Mouse (Mus musculus) midbrain, embryonic 12.5 days (tissue): Measurements from ENCODE around the gene Adam23. TPM values are rescaled to one million over a fixed set of nuclear protein-coding genes. Genes with fewer than 3 reads are reported as not detected.

ENCODE experiments used
- ATAC-seq: fragments of 200-750 bp; cut with Nextera tagmentation; 2 replicates; pipeline ENCODE4 v1.8.0; 2017; ENCODE audit warnings: low read depth, moderate TSS enrichment, moderate library complexity; ENCODE audit not compliant: low FRiP score
- H3K27ac ChIP-seq: fragments of 300-500 bp; sonication (generic); replicated peaks from 2 replicates; pipeline ENCODE4 v1.5.1; 2016; ENCODE audit warnings: mild to moderate bottlenecking
- H3K27me3 ChIP-seq: fragments of 300-500 bp; sonication (generic); 2 replicates; pipeline ENCODE4 v1.6.1; 2016; ENCODE audit warnings: mild to moderate bottlenecking
- H3K36me3 ChIP-seq: fragments of 300-500 bp; sonication (generic); 2 replicates; pipeline ENCODE4 v1.6.1; 2016
- H3K4me1 ChIP-seq: fragments of 300-500 bp; sonication (generic); 2 replicates; pipeline ENCODE4 v1.6.1; 2016
- H3K4me2 ChIP-seq: fragments of 300-500 bp; sonication (generic); replicated peaks from 2 replicates; pipeline ENCODE4 v1.6.1; 2016; ENCODE audit warnings: mild to moderate bottlenecking, moderate library complexity
- H3K4me3 ChIP-seq: fragments of 300-500 bp; sonication (generic); 2 replicates; pipeline ENCODE4 v1.5.1; 2016; ENCODE audit warnings: mild to moderate bottlenecking
- H3K9ac ChIP-seq: fragments of 300-500 bp; sonication (generic); replicated peaks from 2 replicates; pipeline ENCODE4 v1.6.1; 2016; ENCODE audit warnings: mild to moderate bottlenecking, moderate library complexity
- H3K9me3 ChIP-seq: fragments of 300-500 bp; sonication (generic); 2 replicates; pipeline ENCODE4 v1.6.1; 2016; ENCODE audit warnings: mild to moderate bottlenecking
- WGBS: fragments of 180-500 bp; shearing (Covaris S2); methylation state at CpG from one replicate; pipeline ENCODE4 v1.1.7; 2016; 5-methylcytosine and 5-hydroxymethylcytosine counted together
- polyA plus RNA-seq: library from polyadenylated mRNA; unstranded; fragments of >200 nt; fragmentation: Nextera tagmentation; extraction: Ambion mirVana; gene quantifications from 2 replicates; pipeline ENCODE4 v1.2.1, GENCODE M21; 2016

Gene Adam23
- polyA plus RNA-seq, 1 experiment from 2014 or later, result 10.2 TPM

GRCm38 (mm10) chr1:63484646-63485045, 39.0 kb downstream of the Adam23 start:
- H3K36me3 ChIP-seq, result no peaks in the 10 kb centered on the region
- 92% methylated on average over 6 of the region's 6 CpGs for WGBS
- no peak for ATAC-seq
- no peaks in the 10 kb centered on the region for H3K27me3 ChIP-seq
- no peak overlapping the region for H3K27ac ChIP-seq
- H3K4me1 ChIP-seq, result no peaks in the 10 kb centered on the region
- H3K4me2 ChIP-seq, result no peak overlapping the region
- no peak overlapping the region for H3K9ac ChIP-seq
- H3K4me3 ChIP-seq, result no peak overlapping the region
- H3K9me3 ChIP-seq, result no peaks in the 10 kb centered on the region

DNA sequence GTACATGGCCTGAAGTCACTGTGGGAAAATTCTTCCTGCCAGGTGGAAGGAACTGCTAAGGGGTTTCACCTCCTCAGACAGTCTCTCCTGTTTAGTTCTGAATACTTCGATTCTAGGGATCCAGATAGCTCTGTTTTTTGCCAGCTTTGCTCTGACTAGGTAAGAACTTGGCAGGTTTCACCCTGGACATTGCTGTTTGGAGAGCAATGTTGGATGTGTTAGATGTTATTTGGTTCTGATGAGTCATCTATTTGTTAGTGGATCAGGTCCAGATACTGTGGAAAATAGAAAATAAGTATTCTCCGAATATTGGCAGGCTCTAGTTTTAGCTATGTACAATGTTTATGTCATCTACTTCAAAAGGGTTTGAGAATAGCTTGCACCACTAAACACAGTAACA, 41.0 kb downstream of the Adam23 start:
- no peak overlapping the region for H3K9ac ChIP-seq
- H3K27me3 ChIP-seq, result no peaks in the 10 kb centered on the region
- no peak overlapping the region for H3K4me2 ChIP-seq
- H3K9me3 ChIP-seq, result no peaks in the 10 kb centered on the region
- ATAC-seq, result no peak
- WGBS, result 84% methylated on average over 2 of the region's 2 CpGs
- no peaks in the 10 kb centered on the region for H3K4me1 ChIP-seq
- no peak overlapping the region for H3K4me3 ChIP-seq
- H3K36me3 ChIP-seq, result no peaks in the 10 kb centered on the region
- no peak overlapping the region for H3K27ac ChIP-seq

DNA sequence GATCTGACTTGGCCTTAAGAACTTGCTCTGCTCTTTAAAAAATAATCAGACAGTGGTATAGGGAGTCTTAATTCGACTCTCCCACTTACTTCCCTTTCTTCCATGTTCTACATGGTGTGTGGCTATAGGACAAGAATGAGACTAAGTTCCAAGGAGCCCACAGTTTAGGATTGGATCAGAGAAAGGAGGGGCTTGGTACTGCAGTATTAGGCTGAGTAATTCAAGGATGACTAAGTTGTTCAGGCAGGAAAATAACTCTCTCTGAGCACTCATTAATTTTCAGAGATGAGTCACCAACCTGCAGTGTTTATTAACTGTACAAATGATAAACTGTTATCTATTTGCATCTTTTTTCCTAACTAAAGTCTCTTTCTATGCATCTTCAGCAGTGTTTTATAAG, 45.3 kb downstream of the Adam23 start:
- ATAC-seq, result no peak
- H3K4me1 ChIP-seq, result 0 out of 2 replicates have a peak, but pooled peaks cover 3% of the 10 kb centered on the region
- no peak overlapping the region for H3K9ac ChIP-seq
- no peaks in the 10 kb centered on the region for H3K36me3 ChIP-seq
- no peak overlapping the region for H3K27ac ChIP-seq
- no peak overlapping the region for H3K4me3 ChIP-seq
- no peaks in the 10 kb centered on the region for H3K9me3 ChIP-seq
- H3K4me2 ChIP-seq, result no peak overlapping the region
- H3K27me3 ChIP-seq, result no peaks in the 10 kb centered on the region
- 76% methylated on average over 1 of the region's 1 CpGs for WGBS

DNA sequence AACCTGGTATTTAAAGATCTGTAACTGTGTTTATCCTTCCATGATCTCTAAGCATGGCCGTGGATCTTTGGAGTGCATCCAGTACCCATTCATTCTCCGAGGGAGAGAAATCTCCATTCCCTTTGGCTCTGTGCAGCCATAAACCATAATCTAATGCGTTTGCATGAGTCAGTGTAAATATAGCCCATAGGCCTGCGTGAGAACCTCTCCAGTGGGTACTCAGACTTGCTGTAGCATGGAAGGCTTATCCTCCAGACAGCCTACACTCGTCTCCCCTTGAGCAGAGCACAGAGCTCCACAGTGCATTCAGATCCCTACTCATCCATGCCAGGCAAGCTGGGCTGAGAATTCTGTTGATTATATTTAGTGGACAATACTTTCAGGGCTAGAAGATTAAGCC, 47.6 kb downstream of the Adam23 start:
- Histone ChIP-seq H3K4me2 (no peak overlapping the region), H3K27me3 (no peaks in the 10 kb centered on the region), H3K36me3 (no peaks in the 10 kb centered on the region), H3K4me1 (0 out of 2 replicates have a peak, but pooled peaks cover 3% of the 10 kb centered on the region), H3K4me3 (no peak overlapping the region), H3K9me3 (no peaks in the 10 kb centered on the region), H3K27ac (no peak overlapping the region), H3K9ac (no peak overlapping the region)
- WGBS, result 85% methylated on average over 5 of the region's 5 CpGs
- no peak for ATAC-seq

DNA sequence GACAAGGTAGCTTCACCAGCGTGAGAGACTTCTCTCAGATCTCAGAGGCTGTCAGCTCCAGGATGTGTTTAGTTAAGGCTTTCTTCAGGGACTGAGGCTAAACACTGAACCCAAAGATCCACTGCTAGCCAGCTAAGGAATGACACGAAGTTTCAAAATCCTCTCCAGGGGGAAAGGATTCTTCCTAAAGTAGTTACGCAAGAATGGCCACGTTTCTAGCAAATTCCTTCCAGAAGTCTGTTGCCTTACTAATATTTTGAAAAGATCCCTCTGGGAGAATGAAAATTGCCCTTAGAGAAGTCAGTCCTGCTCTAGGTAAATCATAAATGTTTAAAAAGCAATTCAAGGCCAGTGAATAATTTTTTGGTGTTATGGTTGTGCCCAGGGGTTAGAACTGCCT, 61.7 kb downstream of the Adam23 start:
- Histone ChIP-seq H3K9me3 (no peaks in the 10 kb centered on the region), H3K27me3 (no peaks in the 10 kb centered on the region), H3K4me1 (no peaks in the 10 kb centered on the region), H3K9ac (no peak overlapping the region), H3K36me3 (no peaks in the 10 kb centered on the region), H3K4me2 (no peak overlapping the region), H3K27ac (no peak overlapping the region), H3K4me3 (no peak overlapping the region)
- no peak for ATAC-seq
- 74% methylated on average over 4 of the region's 4 CpGs for WGBS

GRCm38 (mm10) chr1:63508801-63509200, 63.1 kb downstream of the Adam23 start:
- Histone ChIP-seq H3K9ac (no peak overlapping the region), H3K9me3 (no peaks in the 10 kb centered on the region), H3K36me3 (no peaks in the 10 kb centered on the region), H3K4me3 (no peak overlapping the region), H3K27me3 (no peaks in the 10 kb centered on the region), H3K4me2 (no peak overlapping the region), H3K4me1 (no peaks in the 10 kb centered on the region), H3K27ac (no peak overlapping the region)
- no peak for ATAC-seq
- WGBS, result 76% methylated on average over 4 of the region's 4 CpGs

DNA sequence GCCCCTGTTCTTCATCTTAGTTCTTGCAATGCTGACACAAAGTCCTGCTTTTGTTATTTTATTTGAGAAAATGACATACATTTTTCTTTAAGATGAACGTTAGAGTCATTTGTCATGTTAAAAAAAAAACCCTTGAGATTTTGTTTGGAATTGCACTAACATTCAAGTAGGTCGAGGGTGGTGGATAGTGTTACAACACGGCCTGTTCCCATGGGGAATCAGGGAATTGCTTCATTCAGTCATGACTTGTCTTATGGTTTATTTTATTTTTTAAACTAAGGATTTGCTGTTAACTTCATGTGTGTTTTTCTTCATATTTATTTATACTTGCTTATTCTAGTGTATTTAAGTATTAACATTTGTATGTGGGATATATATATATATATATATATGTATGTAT, 65.7 kb downstream of the Adam23 start:
- Histone ChIP-seq H3K9me3 (no peaks in the 10 kb centered on the region), H3K4me2 (no peak overlapping the region), H3K4me3 (no peak overlapping the region), H3K9ac (no peak overlapping the region), H3K27ac (no peak overlapping the region), H3K27me3 (no peaks in the 10 kb centered on the region), H3K36me3 (no peaks in the 10 kb centered on the region), H3K4me1 (no peaks in the 10 kb centered on the region)
- 82% methylated on average over 3 of the region's 3 CpGs for WGBS
- no peak for ATAC-seq

GRCm38 (mm10) chr1:63517800-63518199, 72.1 kb downstream of the Adam23 start:
- H3K4me2 ChIP-seq, result no peak overlapping the region
- no peaks in the 10 kb centered on the region for H3K9me3 ChIP-seq
- no peaks in the 10 kb centered on the region for H3K4me1 ChIP-seq
- ATAC-seq, result no peak
- H3K27me3 ChIP-seq, result no peaks in the 10 kb centered on the region
- H3K36me3 ChIP-seq, result no peaks in the 10 kb centered on the region
- H3K27ac ChIP-seq, result no peak overlapping the region
- H3K4me3 ChIP-seq, result no peak overlapping the region
- WGBS, result 93% methylated on average over 11 of the region's 11 CpGs
- H3K9ac ChIP-seq, result no peak overlapping the region

- H3K4me3 ChIP-seq, result no peak overlapping the region
- H3K27ac ChIP-seq, result no peak overlapping the region
- no peaks in the 10 kb centered on the region for H3K9me3 ChIP-seq
- no peaks in the 10 kb centered on the region for H3K36me3 ChIP-seq
- H3K9ac ChIP-seq, result no peak overlapping the region
- no peaks in the 10 kb centered on the region for H3K4me1 ChIP-seq
- H3K4me2 ChIP-seq, result no peak overlapping the region
- 84% methylated on average over 5 of the region's 5 CpGs for WGBS
- ATAC-seq, result no peak
- no peaks in the 10 kb centered on the region for H3K27me3 ChIP-seq
Measured at GRCm38 (mm10) chr1:63518814-63519213, 73.1 kb downstream of the Adam23 start.

- 78% methylated on average over 9 of the region's 9 CpGs for WGBS
- Histone ChIP-seq H3K9me3 (no peaks in the 10 kb centered on the region), H3K4me2 (no peak overlapping the region), H3K9ac (no peak overlapping the region), H3K4me1 (0 out of 2 replicates have a peak, but pooled peaks cover 2% of the 10 kb centered on the region), H3K27me3 (no peaks in the 10 kb centered on the region), H3K27ac (no peak overlapping the region), H3K36me3 (no peaks in the 10 kb centered on the region), H3K4me3 (no peak overlapping the region)
- ATAC-seq, result no peak
Measured at GRCm38 (mm10) chr1:63529901-63530300, 84.2 kb downstream of the Adam23 start.

DNA sequence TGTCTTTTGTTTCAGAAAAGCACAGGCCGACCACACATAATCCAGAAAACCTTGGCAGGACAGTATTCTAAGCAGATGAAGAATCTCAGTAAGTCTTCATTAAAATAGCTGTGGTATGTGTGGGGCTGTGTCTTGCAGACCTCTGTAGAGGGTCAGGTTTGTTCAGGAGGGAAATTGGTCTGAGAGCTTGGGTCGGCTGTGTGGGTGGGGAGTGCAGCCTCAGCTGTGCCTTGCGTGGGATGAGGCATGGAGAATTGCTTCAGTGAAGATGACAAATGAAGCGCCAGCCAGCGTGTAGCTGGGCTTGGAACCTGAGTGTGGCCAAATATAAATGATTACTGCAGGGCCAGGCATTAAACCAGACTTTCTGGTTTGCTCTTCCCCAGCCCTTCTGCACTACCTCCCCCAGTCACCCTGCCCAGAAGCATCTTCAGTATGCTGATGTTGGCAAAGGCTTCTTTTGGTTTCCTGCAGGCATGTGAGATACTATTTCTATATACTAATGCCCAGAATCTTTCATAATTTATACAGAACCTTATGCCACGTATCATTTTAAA, 88.7 kb downstream of the Adam23 start:
- Histone ChIP-seq H3K9me3 (no peaks in the 10 kb centered on the region), H3K4me2 (no peak overlapping the region), H3K9ac (no peak overlapping the region), H3K4me1 (0 out of 2 replicates have a peak, but pooled peaks cover 2% of the 10 kb centered on the region), H3K27me3 (no peaks in the 10 kb centered on the region), H3K4me3 (no peak overlapping the region), H3K27ac (peak overlapping the region; percentile 65), H3K36me3 (no peaks in the 10 kb centered on the region)
- 58% methylated on average over 6 of the region's 6 CpGs for WGBS
- ATAC-seq, result no peak

DNA sequence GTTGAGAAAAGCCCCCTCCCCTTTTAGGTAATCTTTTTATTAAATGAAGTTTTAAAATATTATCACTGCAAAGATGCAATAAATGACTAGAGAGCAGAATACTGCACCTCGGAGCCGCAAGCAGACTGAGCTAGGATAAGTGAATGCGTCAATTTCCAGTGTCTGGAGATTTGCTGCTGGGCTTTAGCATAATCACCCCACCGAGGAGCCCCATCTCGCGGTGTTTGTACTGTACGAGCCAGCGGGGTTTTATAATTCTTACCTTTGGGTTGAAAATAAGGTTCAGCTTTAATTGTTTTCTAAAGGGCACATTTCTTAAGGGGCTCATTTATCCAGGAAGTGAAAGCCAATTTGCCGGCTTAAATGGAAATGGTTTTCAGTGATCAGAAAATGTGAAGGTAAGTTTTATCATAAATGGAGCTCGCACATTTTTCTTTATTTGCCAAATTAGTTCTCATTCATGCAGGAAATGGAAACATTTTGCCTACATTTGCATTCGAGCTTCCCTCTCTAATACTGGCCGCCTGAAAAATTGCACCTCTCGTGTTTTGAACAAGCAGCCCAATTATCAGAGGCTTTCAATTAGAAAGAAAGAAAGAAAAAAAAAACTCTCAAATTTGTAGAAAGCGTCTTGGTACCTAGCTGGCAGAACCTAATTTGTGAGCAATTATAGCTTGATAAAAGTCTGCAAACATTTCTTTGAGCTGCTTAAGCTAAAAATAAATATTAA, 94.4 kb downstream of the Adam23 start:
- Histone ChIP-seq H3K4me1 (peaks cover 4% of the 10 kb centered on the region; the same call in 1 of the 2 replicates), H3K9ac (no peak overlapping the region), H3K4me3 (no peak overlapping the region), H3K27me3 (no peaks in the 10 kb centered on the region), H3K9me3 (no peaks in the 10 kb centered on the region), H3K36me3 (no peaks in the 10 kb centered on the region), H3K27ac (no peak overlapping the region), H3K4me2 (no peak overlapping the region; the same call in 1 of the 2 replicates)
- ATAC-seq, result no peak
- 43% methylated on average over 14 of the region's 14 CpGs for WGBS
